In genomic region chr9:112102155-112102851, GRCm38 (mm10) we compare ENCODE assay signal across 10 mouse cellular contexts.
DNase-seq lines count a peak whose midpoint lies in the region; ATAC-seq lines count a peak whose summit lies in the region.
"Had no signal": no experiment of that assay in that cellular context is flagged by ENCODE, and none has a peak within 500 bp of the region (broad histone marks: within the 10 kb centered on the region; RNA-seq: fewer than 3 reads in every experiment).

No protein-coding gene starts in this region.

- H3K4me2 ChIP-seq in hindbrain, embryonic 14.5 days (replicated peaks): no peak overlapping the region
- H3K4me2 ChIP-seq in midbrain, embryonic 11.5 days: no peak overlapping the region
- H3K4me2 ChIP-seq: embryonic facial prominence, embryonic 13.5 days; liver, embryonic 15.5 days had no signal

- no peaks in the 10 kb centered on the region for H3K27me3 ChIP-seq in hindbrain, embryonic 14.5 days (ENCODE audit: control insufficient read depth, insufficient read depth, low read length)
- no peaks in the 10 kb centered on the region for H3K27me3 ChIP-seq in midbrain, embryonic 11.5 days (ENCODE audit: control insufficient read depth, insufficient read depth, low read length)
- H3K27me3 ChIP-seq: embryonic facial prominence, embryonic 13.5 days; liver, embryonic 15.5 days had no signal

- 0 out of 2 replicates have a peak overlapping the region, but pooled peaks have one; percentile 29 for H3K27ac ChIP-seq in hindbrain, embryonic 14.5 days
- H3K27ac ChIP-seq in midbrain, embryonic 11.5 days (ENCODE audit: low read depth, low read length): peak overlapping the region; percentile 6; the same call in 1 of the 2 replicates
- H3K27ac ChIP-seq: embryonic facial prominence, embryonic 13.5 days; liver, embryonic 15.5 days had no signal

- 27% methylated on average over 6 of the region's 6 CpGs for WGBS in hindbrain, embryonic 14.5 days
- WGBS in midbrain, embryonic 11.5 days: 40% methylated on average over 6 of the region's 6 CpGs

- no peaks in the 10 kb centered on the region for H3K36me3 ChIP-seq in hindbrain, embryonic 14.5 days (replicated peaks; ENCODE audit: control insufficient read depth, insufficient read depth)
- H3K36me3 ChIP-seq in midbrain, embryonic 11.5 days (ENCODE audit: control insufficient read depth, insufficient read depth, low read length): no peaks in the 10 kb centered on the region
- H3K36me3 ChIP-seq: embryonic facial prominence, embryonic 13.5 days; liver, embryonic 15.5 days had no signal

- no peak overlapping the region for H3K9ac ChIP-seq in hindbrain, embryonic 14.5 days
- no peak overlapping the region for H3K9ac ChIP-seq in midbrain, embryonic 11.5 days (ENCODE audit: low read length)
- H3K9ac ChIP-seq: embryonic facial prominence, embryonic 13.5 days; liver, embryonic 15.5 days had no signal

- peak; percentile 32 to 40 for DNase-seq in heart, adult 9 months (ENCODE audit: low spot score in 2 of 2)
- no peak for DNase-seq in heart, postnatal 36 days
- peak; percentile 70 to 72 for DNase-seq in cerebellum, postnatal 36 days
- peak; percentile 71 for DNase-seq in hindbrain, embryonic 14.5 days (ENCODE audit: low spot score)
- peak; percentile 88 for DNase-seq in midbrain, embryonic 11.5 days (ENCODE audit: low spot score, missing footprints)
- DNase-seq in urinary bladder, adult 18-20 months (ENCODE audit: low spot score in 2 of 2): no peak
- no peak for DNase-seq in yolk sac, embryonic 10.5 days (ENCODE audit: low spot score)
- DNase-seq in lung, postnatal 14 days: no peak

- intact Hi-C loops in heart, postnatal 36 days (cut with DNase I): no loop called here

- H3K4me3 ChIP-seq in hindbrain, embryonic 14.5 days (replicated peaks; ENCODE audit: low read length): no peak overlapping the region
- no peak overlapping the region for H3K4me3 ChIP-seq in midbrain, embryonic 11.5 days (ENCODE audit: low read depth, low read length)
- H3K4me3 ChIP-seq: embryonic facial prominence, embryonic 13.5 days; liver, embryonic 15.5 days had no signal

- peak; percentile 66 for ATAC-seq in hindbrain, embryonic 14.5 days (ENCODE audit: low FRiP score)
- peak; percentile 86 for ATAC-seq in midbrain, embryonic 11.5 days (ENCODE audit: low FRiP score)

- H3K9me3 ChIP-seq in hindbrain, embryonic 14.5 days (ENCODE audit: control insufficient read depth, low read length): no peaks in the 10 kb centered on the region
- no peaks in the 10 kb centered on the region for H3K9me3 ChIP-seq in midbrain, embryonic 11.5 days (ENCODE audit: control insufficient read depth, low read length)
- H3K9me3 ChIP-seq: embryonic facial prominence, embryonic 13.5 days; liver, embryonic 15.5 days had no signal

- peaks cover 12% of the 10 kb centered on the region; the same call in 1 of the 2 replicates for H3K4me1 ChIP-seq in hindbrain, embryonic 14.5 days (replicated peaks; ENCODE audit: control insufficient read depth, insufficient read depth, low read length)
- H3K4me1 ChIP-seq in midbrain, embryonic 11.5 days (ENCODE audit: control insufficient read depth, insufficient read depth, low read length): peaks cover 7% of the 10 kb centered on the region
- H3K4me1 ChIP-seq: liver, embryonic 15.5 days had no signal

Comparison
In these comparisons a context has a peak if more than half of its experiments do, and no peak if none do; other contexts are left out.
1. DNase-seq: peak in heart, adult 9 months (2 of 2), cerebellum, postnatal 36 days (2 of 2), hindbrain, embryonic 14.5 days (single experiment) and midbrain, embryonic 11.5 days (single experiment); none in heart, postnatal 36 days (0 of 2), urinary bladder, adult 18-20 months (0 of 2), yolk sac, embryonic 10.5 days (single experiment) and lung, postnatal 14 days (single experiment).